Mouse (Mus musculus) kidney, adult 9 months (tissue): ENCODE results near the gene Lyzl6.

Experiments used
- DNase-seq: peaks from one replicate; pipeline ENCODE4 v3.0.0; 2022

Gene Lyzl6

DNA sequence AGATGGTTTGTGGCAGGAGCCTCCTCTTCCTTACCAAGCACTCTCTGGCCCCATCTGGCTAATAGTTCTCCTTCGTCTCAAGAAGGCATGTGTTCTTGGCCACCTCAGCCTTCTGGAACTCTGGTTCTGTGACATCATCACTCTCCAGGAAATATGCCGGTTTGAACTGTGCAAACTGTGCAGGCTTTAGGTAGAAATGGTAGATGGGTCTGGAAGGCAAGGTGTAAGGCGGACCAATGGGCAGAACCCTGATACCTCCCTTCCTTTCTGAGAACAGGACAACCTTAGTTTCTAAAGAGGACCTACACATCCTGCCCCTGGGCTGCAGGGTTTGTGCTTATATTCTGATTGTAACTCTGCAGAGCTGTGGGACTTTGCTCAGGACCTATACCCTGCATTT, at the start of gene Lyzl6:
TSS of gene Lyzl6 (minus strand) at position 101 of the 400 bp plus-strand sequence.
- DNase-seq, result no peak

DNA sequence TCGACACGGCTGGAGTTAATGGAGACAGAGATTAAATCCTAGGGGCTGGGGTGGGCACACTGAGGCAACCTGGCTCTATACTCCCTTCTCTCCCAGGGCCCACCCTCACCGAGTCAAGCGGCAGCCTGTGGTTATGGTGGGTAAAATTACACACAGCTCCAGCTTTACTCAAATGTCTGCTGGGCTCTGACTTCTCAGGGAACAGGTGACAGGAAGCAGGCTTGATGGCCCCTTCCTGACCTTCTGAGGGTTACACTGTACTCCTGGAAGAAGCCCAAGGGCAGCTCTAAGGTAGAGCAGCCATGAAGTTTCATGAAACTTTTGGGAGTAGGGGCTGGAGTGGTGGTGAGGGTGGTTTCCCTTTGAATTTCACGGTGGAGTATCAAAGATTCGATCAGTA, 48.0 kb upstream of the Lyzl6 start:
- DNase-seq, result no peak

DNA sequence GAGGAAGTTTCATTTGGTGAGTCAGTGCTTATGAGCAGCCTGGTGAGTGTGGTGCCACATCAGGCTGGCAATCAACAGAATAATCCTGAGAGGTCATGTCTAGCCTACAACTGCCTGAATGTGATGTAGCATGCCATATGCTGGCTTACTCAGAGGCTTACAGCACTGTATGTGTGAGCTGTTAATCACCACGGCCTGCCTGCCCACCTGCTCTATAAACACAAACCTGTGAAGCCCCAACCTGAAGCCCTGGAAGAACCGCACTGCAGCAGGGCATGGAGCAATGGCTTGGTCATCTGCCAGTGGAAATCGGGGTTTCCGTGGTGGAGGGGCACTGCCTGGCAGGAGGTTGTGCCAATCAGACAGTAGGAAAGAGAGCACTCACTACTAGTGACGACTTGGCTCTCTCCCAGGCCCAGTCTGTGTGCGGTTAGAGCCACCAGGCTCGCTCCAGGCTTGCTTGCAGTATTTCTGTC, 46.6 kb upstream of the Lyzl6 start:
- DNase-seq, result no peak

DNA sequence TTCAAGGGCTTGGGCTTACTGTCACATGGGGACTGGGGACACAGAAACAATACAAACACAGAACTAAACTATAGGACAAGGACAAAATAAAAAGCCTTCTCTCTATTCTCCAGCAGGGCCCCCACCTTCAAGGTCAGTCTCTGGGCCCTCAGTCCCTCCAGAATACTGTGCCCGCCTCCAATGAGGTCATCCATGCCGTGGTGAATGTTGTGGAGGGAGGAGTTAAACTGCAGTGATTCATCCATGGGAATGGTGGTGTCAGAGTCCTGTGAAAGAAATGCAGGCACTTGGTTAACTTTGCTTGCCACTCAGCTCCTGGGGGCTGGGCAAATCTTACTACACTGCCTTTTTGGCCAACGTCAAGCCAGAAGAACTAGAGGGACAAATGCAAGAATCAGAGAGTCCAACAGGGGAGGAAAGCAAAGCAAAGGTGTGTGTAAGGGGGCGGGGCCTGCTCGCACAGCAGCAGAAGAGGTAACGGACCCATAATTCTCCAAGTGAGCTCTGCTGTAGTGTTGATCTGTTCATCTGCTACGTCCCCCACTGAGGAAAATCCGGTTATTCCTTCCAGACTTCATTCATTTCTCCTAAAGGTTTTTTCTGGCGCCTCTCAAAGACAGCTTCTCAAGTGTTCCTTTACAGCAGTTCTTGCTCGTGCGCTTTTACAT, 45.1 kb upstream of the Lyzl6 start:
- DNase-seq, result no peak

DNA sequence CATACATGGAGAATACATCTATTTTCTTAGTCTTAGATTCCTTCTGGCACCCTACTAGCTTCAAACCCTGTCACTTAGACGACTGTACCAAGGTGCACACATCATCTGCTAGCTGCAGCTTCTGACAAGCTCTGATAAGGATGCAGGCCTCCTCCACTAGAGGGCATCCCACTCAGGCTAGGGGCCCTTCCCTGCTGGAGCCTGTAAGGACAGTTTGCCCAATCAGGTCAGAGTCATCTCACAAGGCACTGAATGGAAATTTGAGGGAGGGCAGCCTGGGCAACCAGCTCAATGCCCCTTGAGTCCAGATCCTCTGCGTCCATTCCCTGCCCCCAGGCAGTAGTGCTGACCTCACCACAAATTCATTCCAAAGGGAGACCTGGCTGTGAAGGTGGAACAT, 38.4 kb upstream of the Lyzl6 start:
- peak; percentile 79 for DNase-seq

DNA sequence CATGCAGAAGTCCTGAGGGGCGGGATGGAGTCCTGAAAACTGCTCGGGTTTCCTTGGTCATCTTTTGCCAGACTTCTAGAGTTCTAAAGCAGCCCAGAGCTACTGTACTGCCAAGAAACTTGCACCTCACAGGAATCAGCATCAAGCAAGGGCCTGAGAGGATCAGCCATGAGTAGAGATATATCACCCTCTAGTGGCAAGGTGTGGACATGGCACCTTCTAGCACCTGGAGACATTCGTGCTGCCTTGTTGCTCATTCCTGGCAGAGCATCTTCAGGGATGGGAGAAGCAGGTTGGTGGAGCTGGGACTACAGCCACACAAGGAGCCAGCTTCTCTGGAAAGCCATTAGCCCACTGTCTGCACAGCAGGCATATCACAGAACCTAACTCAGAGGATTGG, 36.9 kb upstream of the Lyzl6 start:
- DNase-seq, result peak; percentile 76

DNA sequence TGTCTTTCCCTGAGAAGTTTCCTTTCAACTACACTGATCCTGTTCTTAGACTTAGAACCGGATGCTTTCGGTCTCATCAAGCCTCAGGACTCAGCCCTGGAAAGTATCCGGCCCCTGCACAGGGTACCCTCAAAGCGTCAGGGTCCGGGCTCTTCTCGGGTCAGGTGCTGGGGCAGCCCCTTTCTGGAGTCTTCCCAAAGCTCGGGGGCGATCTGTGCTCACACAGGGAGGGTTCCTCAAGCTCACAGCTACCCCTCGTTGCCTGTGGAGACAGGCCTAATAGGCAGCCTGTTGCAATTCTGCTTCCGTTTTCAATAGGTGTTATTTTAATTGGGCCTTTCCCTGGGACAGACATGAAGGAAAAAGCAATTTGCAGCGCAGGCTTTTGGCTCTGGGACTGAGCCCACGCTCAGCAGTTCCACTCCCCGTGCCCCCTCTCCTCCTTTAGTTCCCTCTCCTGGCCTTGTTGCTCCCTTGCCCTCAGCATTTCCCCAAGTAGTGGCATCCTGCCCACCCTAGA, 28.3 kb upstream of the Lyzl6 start:
- DNase-seq, result no peak

DNA sequence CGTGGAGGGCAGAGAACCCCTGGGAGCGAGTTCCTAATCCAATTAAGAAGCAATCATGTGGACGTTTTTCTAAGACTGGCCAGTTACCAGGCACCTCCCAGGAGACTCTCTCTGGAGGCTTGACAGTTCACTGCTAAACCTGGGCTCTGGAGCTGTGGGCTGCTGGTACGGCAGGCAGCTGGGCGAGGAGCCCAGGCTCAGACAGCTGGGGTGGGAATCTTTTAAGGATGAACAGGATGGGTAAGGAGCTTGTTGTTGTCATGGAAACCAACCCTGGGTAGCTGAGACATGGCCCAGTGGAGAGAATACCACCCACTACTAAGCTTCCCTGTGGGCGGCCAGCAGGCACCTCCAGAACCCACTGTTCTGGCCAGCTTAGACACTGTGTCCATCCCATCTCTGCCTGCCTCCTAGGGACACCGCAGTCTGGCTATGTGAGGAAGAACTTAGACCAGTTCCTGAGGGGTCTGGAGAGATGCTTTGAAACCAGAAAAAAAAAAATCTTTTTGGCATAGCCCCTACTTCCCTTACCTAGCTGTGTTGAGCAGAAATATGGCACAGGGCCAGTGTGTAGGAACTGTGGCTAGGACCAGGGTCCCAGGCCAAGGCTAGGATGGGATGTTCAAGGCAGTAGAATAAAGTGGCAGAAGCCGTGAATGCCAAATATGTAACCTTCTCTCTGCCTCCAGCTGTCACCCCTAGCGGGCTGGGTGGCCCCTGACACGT, 27.7 kb upstream of the Lyzl6 start:
- no peak for DNase-seq

DNA sequence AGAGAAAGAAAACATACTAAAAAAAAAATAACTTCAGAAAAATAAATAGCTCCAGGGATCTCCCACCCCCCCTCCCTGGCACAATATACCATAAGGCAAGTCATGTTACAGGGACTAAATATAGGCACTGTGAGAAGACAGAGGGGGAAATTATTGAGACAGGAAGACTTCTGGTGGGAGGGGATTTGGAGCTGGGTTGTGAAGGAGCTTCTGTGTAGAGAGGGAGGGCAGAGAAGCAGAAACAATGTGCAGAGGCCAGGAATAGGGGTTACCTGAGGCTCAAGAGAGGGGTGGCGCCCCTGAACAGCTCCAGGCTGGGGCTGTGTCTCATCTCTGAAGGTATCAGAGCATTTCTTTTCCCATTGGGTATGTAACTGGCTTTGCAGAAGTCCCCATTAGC, 27.0 kb upstream of the Lyzl6 start:
- no peak for DNase-seq

DNA sequence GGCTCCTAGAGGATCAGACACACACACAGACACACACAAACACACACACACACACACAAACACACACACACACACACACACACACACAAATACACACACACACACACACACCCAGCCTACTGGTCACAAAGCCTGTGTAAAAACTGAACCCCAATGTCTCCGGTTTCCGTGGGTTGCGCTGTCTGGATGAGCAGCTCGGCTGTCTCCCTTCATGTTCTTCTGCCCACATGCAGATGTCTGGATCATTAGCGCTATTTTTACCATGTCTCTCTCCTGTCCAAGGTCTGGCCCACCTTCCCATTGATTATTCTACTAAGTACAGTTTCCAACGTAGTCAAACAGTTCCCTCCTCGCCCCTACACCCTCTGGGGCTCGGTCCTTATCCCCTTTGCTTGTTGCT, 24.4 kb upstream of the Lyzl6 start:
- no peak for DNase-seq

DNA sequence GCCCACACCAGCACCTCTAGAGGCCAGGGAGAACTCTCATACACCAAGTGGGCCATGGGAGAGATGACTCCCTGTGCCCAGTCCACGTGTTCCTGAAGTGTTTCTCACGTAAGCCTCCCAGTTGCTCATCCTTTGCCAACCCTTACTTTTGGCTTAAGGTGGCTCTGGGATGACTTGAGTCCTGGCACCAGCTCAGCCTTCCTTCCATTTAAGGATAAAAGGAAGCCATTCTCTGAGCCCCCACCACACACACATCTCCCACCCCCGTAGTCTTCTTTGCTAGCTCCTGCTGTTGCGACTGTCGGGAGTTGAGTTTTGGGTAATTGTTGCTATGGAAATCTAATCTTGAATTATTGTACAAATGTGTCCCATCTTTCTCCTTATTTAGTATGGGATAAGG, 23.9 kb upstream of the Lyzl6 start:
- no peak for DNase-seq

DNA sequence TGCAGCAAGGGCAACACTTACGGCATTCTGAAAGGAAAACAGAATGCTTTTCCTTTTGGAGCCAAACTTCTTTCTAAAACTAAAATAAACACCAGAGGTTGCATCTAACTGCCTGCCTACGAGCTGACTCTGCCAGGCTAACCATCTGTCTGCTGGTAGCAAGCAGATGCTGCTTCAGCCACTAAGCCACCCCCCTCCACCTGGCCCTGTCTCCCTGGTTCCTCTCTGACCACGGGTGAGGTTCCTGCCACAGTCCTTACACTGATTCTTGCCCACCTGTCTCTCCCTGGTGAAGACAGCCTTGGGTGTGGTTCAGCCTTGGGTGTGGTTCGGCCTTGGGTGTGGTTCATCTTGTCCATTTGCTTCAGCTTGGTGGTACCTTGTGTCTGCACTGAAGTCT, 23.2 kb upstream of the Lyzl6 start:
- DNase-seq, result no peak

DNA sequence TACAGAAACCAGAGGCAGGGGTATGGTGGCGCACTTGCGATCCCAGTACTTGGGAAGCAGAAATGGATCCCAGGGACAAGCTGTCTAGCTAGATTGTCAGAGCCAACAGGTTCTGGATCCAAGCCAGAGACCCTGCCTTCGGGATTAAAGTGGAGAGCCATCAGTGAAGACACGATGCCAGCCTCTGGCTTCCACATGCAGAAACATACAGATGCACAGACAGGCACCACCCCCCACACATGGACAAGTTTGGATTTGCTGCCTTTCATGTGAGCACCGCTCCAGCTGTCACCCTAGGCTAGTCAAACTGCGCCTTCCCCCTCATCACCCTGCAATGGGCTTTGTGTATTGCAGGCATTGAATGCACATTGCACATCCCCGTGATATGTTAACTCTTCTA, 19.5 kb upstream of the Lyzl6 start:
- DNase-seq, result no peak

DNA sequence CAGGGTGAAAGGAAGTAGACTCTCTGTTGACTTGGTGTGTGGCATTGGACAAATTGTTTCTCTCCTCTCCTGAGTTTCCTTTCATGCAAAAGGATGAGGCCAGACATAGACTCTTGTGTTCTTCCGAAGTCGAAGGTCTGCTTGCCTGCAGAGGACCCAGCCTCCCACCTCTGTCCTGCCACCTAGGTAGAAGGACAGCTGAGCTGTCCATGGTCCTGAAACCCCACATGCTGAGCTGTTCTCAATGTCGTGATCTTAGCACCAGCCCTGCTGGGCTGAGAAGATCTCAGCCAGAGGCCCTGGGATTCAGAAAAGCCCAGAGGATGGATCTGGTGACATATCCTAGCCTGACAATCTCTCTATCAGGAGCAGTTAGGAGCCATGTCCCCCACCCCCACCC, 17.8 kb upstream of the Lyzl6 start:
- DNase-seq, result peak; percentile 38

DNA sequence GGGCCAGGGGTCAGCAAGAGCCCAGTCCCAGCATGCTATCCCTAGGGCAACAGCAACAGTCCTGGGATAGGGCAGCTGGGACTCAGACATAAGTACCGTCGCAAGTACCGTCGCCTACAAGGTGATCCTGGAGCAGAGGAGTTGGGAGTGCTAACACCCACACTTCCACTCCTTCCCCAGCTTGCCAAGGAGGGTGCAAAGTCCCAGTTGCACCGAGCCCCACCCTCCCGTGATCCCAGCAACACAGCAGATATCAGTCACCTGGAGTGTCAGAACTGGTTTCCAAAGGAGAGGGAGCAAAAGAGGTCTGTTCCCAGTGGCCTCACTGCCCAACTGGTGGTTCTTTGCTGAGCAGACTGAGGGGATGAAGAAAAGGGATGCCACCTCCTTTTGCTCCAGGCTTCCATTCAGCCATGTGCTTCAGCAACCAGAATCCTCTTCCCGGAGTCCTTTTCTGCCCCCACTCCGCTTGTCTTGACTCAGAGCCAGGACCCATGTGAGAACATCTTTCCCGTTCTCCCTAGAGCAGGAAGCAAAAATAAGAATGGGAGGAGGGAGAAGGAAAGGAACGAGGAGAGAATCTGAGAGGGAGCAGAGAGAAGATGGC, 14.8 kb upstream of the Lyzl6 start:
- no peak for DNase-seq

DNA sequence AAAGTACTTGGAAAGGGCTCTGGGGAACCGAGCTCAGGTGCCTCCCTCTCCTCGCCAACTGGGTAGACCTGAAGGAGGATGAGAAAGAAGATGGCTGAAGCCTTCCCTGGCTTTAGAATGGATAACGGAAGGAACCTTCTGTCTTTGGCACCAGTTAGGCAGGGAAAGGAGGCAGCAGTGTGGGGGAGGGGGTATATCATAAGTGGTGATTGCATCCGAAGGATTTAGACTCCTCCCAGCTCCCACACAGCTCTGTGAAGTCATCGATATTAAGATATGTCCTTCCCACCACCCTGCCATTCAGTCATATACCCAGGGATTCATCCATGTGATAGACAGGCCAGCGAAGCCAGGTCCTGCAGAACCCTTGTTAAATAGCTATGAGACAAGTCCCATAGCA, 12.7 kb upstream of the Lyzl6 start:
- no peak for DNase-seq

DNA sequence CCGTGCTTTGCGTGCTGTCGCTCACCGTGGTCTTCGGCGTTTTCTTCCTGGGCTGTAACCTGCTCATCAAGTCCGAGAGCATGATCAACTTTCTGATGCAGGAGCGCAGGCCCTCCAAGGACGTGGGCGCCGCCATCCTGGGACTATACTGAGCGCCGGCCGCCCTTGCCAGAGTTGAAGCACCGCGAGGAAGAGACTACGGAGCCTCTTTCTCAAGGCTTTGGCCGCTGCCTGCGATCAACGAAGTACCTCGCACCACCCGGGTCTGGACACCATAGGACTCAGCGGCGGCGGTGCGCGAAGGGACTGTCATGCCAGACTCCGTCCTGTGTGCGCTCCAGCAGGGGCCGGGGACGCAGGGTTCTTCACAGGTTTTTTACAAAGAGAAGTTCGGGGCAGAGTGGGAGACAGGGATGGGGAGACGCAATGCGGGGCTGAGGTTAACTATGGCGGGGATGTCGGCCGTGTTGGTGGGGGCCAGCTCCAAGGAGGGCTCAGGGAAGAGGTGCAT, 11.3 kb upstream of the Lyzl6 start:
- DNase-seq, result no peak

DNA sequence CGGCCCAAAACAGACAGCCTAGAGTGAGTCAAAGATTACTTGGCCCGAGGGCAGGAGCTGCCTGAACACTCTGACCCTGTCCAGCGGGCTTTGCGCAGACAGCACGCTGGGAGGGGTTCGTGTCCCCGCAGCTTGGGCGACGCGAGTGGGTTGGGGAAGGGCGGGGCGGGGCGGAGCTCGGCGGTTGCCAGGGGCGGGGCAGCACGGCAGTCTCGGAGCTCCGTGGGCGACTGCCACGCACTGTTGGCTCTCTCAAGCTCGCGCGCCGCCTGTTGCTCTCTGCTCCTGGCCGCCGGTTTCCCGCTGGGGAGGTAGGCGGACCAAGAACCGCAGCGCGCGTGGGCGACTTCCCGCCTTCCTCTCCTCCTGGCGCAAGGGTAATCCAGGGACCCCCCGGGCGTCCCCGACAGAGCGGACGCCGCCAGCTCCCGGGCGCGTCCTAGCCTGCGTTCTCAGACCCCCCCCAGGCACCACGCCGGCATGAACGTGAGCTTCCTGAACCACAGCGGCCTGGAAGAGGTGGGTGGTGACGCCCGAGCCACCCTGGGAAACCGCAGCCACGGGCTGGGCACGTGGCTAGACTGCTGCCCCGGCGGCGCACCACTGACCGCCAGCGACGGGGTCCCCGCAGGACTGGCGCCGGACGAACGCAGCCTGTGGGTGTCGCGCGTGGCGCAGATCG, 10.8 kb upstream of the Lyzl6 start, which contains the start of gene Rprml:
TSS of gene Rprml (plus strand) at position 270 of the 682 bp plus-strand sequence.
- DNase-seq, result no peak

DNA sequence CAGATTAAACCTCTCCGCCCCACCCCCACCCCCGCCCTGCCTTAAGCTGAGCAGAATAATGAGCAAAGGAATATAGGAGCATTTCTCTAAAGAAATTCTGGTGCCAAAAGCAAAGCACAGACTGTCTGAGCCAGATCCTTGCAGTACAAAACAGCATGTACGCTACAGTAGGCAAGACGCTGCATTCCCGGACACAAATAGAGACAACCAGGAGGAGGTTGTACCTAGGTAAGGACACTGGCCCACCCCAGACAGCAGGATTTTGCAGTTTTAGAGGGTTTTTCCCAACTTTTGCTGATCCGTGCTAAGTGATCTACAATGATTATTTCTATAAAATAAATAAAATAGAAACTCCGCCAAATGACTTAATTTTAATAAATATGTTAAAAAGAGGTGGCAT, 10.0 kb upstream of the Lyzl6 start:
- DNase-seq, result no peak

DNA sequence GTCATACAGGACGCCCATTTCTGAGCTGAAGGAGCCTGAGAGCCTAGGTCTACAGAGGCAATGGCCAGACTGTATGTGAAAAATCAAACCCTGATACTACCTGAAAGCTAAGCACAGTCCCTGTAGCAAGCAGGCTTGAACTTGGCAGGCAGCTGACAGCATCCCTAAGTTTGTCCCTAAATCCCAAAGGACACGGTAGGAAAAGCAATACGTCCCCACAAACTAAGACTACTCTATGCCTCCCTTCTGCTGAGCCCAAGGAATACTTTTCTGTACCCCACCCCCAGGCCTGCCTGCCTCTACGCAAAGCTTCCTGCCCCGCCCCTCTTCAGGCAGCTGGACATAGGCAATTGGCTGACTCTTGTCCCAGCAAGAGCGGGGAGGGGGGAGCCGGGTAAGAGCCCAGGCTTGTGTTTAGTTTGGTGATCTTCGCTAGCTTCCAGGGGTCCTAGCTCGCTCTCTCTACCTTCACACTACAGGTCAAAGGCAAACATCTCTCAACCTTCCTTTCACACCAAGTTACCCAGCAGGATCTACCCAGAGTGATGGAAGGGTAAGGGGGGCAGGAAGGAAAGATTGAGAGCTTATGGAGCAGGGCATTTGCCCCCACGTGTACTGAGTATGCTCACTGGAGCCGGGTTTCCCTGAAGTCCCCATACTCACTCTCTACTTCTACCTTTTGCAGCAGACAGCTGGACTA, 9.4 kb upstream of the Lyzl6 start:
- no peak for DNase-seq

DNA sequence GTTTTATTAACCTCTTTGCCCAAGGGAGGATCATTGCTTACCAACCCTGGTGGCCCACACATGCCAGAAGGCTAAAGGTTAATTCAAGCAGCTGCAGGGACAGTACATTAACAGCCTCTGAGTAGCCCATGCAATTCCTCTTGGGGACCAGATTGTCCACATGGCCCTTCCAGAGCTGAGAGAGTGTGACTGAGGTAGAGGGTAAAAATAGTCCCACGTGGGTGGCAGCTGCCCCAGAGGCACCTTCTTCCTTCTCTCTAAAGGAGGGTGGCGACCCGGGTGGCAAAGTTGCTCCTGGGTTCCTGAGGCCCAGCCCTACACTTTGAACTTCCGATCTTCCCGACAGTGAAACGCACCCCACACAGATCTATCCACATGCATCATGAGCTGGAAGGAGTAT, 7.6 kb upstream of the Lyzl6 start:
- no peak for DNase-seq

DNA sequence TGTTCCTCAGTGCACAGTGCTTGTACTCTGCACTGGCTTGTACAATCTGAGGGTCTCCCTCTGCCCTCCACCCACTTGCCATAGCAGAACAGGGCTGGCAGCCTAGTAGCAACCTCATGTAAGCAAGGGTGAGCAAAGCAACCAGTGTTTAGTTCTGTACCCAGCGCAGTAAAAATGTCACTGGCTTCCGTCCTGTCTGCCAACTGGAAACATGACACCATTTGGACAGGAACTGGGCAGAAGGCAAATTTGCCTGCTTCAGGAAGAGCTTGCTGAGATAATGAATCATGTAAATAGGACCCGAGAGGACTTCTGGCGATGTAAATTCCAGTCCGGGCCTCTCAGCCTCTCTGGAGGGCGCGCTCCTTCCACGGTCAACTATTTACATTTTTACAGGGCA, 7.0 kb upstream of the Lyzl6 start:
- no peak for DNase-seq

DNA sequence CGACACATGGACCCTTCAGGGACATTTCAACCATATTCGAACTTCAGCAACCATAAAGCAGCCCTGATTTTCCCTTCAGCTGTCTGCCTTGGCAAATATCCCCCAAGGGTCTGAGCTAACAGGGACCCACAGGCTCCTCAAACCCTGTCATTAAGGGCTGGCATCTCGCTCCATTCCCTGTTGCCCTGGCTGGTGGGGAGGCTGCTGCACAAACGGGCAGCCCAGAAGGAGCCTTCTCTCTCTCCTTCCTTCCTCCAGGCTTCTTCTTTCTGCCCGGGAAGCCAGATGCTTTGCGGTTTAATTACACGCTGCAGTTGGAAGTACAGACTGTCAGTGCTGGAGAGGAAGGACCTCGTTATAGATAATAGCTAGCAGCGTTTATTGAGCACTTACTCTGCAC, 4.5 kb upstream of the Lyzl6 start:
- no peak for DNase-seq
